Mouse (Mus musculus) naive thymus-derived CD4-positive, alpha-beta T cell, adult 2 months (primary cell): ENCODE results near the gene Dip2b.

Experiments
- DNase-seq: peaks from one replicate; pipeline ENCODE4 v3.0.0-alpha.2; 2011; ENCODE audit warnings: low read depth

The Dip2b gene

GRCm38 (mm10) chr15:100038470-100038971 lies at the start of gene Dip2b:
TSS of gene Dip2b (plus strand) at chr15:100038664.
- peak; percentile 98 for DNase-seq

DNA sequence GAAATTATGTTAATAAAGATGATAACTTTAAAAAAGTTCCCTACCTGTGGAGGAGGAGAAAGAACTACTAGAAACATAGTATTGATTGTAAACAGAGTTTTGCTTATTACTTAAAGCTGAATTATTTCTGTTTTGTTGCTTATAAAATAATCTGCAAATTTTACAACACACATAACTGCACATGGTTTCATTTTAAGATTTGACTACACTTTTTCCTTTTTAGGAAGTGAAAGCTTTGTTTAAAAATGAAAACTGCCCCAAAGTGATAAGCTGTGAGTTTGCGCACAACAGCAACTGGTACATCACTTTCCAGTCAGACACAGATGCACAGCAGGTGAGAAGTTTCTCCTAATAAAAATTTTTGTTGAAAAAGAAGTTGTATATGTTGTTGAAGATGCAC lies 45.4 kb upstream of the Dip2b start:
- no peak for DNase-seq

DNA sequence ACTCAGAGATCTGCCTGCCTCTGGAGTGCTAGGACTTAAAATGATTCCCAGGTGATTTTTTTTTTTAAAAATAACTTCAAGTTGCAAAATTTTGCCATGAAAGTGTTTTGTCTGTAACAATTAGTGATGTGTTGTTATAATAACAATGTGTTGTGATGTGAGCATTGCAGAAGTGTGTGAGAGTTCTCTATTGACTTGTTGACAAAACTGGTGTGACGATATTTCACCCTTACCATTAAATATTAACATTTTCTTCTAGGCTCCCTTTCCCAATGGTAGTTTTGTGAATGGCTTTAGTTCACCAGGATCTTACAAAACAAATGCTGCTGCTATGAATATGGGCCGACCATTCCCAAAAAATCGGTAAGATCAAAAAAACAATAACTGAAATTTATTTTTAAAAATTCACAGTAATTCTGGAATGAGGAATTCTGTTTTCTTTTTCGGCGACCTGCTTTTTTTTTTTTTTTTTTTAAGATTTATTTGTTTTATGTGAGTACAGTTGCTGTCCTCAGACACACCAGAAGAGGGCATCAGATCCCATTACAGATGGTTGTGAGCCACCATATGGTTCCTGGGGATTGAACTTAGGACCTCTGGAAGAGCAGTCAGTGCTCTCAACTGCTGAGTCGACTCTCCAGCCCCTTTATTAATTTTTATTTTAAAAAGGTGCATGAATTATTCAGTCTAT lies 41.2 kb upstream of the Dip2b start:
- no peak for DNase-seq

DNA sequence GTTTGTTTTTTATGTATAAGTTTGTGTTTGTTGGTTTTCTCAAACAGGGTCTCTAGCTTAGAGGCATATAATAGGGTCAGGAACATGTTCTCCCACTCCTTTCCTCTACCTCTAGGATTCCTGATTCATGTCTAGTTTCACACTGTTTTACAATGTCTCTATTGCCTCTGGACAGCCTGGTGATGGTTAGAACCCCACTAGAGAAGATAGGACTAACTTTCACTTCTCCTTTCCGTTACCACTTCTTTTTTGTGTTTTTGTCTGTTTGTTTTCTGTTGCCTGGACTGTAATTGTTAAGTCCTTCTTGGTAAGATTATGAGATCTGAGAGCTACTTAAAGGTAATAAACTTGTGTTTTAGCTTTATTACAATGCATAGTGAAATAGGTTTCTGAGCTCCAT lies 39.1 kb upstream of the Dip2b start:
- no peak for DNase-seq

DNA sequence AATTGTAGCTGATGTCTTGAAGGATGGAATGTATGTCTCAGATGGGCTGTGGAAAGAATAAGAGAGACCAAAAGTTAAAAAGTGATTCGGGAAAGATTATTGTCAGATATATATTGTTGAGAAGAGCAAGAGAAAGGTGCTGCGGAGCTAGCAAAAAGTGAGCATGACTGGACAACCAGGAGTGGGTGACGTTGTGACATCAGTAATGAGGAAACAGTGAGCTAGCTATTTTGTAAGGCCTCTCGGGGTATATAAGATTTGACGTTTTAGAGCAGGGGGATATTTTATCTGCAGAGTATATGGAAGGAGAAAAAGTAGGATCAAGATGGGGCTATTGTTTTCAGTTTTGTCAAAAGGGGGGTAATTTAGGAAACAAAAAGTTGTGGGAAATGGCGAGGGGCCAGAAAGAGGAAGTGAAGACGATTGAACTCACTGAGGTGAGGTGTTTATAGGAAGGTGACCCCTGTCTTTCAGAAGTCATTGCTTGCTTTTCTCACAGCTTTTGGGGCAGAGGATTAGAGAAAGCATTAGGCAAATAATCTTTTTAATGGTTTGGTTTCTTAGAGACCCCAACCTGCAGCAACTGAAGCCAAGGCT lies 33.7 kb upstream of the Dip2b start:
- DNase-seq, result no peak

DNA sequence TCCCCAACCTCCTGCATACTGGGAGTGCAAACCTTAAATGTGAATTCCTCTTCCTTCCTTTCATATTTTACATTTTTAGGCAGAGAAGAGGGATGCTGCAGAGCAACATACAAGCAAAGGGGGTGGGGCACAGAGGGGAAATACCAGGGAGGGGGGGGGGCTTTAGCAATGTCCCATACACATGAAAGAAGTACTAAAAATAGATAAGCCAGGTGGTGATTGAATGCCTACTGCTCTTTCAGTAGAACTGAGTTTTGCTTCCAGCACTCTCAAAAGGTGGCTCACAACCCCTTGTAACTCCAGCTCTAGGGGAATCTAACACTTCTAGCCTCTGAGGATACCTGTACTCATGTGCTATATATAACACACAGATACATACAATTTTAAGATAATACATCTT lies 32.3 kb upstream of the Dip2b start:
- DNase-seq, result no peak

GRCm38 (mm10) chr15:100018280-100018899 lies 20.1 kb upstream of the Dip2b start:
- no peak for DNase-seq

- no peak for DNase-seq
Observed at GRCm38 (mm10) chr15:100021175-100021574, 17.3 kb upstream of the Dip2b start.

GRCm38 (mm10) chr15:100022923-100023322 lies 15.5 kb upstream of the Dip2b start:
- DNase-seq, result peak; percentile 69

GRCm38 (mm10) chr15:100025076-100025834 lies 13.2 kb upstream of the Dip2b start:
- DNase-seq, result no peak

DNA sequence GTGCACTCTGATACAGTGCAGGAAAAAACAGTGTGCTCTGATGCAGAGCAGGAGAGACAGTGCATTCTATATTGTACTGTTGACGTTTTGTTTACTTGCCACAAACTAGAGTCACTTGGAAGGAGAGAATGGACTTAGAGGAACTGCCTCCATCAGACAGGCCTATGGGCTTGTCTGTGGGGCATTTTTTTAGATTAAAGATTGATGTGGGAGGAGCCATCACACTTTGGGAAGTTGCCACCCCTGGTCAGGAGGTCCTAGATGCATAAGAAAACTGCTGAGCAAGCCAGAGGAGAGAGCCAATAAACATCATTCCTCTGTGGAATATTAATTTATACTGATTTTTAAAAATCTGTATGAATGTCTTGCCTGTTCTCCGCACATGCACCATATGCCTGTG lies 10.3 kb upstream of the Dip2b start:
- no peak for DNase-seq

- DNase-seq, result no peak
Observed at GRCm38 (mm10) chr15:100029497-100029896, 9.0 kb upstream of the Dip2b start.

DNA sequence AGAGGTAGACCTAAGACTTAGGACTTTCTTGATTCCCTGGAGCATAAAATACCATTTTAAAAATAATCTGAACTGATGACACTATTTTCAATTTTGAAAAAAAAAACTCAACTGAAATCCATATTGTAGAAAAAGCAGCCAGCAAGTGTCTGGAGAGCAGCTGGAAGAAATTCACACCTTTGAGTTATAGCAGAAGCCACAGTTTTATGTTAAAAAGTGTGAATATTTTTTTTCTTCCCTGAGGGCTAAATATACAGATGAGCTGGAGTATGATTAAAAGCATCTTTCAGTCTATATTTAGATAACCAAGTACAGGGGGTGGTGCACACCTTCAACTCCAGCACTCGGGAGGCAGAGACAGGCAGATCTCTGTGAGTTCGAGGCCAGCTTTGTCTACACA lies 8.6 kb upstream of the Dip2b start:
- DNase-seq, result no peak

GRCm38 (mm10) chr15:100032546-100032945 lies 5.9 kb upstream of the Dip2b start:
- no peak for DNase-seq

GRCm38 (mm10) chr15:100039001-100039701 lies 687 bp downstream of the Dip2b start:
- DNase-seq, result peak; percentile 75

DNA sequence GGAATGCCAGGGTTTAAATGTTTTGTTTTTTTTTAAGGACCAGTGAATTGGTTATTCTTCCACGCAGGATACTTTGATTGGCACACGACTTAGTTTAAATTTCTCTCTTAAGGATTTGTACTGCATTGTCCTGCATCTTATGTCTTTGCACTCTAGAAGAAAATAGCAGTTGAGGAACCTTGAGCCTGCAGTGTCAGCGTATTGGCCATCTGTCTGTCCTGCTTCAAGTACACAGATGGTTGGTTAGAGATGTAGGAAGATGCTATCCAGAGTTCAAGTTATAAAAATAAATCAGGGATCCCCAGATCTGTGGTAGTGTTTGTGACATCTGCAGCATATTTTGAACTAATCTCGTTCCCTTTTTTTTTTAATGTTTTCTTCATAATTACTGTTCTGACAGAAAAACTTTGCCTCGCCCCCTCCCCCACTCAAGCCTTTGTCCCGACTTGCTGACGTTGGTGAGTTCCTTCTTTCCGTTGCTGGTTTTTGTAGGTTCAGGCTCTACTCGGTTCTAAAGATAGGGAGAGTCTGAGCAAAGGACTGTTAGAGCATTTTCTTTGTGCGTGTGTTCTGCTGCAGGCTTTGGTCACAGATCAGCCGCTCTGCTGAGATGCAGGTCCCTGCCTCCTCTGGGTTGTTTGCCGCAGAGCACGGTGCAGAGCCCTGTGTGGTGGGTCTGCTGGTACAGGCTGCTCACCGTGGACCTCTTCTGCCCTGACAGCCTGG lies 2.2 kb downstream of the Dip2b start:
- DNase-seq, result peak; percentile 61

DNA sequence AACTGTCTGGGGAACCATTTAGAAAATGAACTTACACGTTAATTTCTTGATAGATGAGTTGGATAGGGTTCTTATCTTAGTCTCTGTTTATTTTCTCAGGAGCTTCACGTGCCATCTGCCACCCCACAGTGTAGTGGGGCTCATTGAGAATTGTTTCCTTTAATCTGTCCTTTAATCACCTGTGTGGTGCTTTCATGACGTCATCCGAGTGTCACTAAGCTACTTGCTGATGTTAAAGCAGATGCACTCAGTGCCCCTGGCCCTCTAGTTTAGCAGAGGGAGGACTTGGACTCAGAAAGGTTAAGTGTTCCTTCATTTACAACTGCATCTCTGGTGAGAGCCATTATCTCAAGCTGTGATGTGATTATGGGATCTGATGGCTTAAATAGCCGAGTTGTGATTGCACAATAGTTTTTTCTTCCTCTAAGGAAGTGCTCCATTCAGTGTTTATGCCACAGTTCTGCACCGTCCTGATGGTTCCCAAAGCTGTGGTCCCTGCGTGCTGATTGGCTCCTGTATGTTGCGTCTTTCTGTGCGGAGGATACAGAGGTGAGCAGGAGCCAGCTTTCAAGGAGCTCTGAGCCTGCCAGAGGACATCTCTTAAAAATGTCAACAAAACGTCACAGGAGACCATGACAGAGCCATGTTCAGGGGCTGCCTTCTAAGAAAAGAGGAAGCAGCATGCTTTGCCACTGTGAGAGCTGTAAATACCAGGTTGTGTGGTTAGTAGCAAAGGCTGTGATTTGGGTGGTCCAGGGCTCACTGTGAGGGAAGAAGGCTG lies 3.0 kb downstream of the Dip2b start:
- DNase-seq, result peak; percentile 76

DNA sequence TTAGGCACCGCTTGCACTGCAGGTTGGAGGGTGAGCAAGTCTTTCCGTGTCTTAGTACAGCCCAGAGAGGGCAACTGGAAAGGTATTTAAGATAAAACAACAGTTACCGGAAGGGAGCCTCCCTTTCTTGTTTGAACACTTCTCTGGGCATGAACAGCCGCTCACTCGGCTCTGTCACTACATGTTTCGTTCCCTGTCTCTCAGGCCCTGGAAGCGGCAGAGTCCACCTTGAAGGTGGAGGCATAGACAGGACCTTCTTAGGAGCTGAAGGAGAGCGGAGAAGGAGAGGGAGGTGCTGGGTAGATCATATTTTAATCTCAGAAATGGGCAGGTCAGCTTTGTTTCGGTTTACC lies 3.6 kb downstream of the Dip2b start:
- no peak for DNase-seq

DNA sequence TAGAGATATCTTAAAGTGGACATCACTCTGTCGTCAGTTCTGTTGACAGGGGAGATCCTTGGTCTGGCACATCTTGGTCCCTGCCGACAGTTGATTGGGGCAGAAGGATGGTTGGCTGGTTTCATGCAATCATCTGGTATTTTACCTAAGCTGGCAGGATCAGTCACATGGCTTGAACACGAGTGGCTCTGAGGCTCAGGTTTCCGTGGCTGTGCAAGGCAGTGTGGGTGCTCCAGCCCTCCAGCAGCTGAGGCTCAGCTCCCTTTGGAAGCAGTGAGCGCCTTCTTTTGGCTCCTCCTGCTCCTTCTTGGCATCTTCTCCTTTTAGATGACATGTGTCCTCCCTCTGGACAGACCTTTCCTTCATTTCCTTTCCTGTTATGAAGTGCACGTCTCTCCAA lies 7.1 kb downstream of the Dip2b start:
- DNase-seq, result no peak

DNA sequence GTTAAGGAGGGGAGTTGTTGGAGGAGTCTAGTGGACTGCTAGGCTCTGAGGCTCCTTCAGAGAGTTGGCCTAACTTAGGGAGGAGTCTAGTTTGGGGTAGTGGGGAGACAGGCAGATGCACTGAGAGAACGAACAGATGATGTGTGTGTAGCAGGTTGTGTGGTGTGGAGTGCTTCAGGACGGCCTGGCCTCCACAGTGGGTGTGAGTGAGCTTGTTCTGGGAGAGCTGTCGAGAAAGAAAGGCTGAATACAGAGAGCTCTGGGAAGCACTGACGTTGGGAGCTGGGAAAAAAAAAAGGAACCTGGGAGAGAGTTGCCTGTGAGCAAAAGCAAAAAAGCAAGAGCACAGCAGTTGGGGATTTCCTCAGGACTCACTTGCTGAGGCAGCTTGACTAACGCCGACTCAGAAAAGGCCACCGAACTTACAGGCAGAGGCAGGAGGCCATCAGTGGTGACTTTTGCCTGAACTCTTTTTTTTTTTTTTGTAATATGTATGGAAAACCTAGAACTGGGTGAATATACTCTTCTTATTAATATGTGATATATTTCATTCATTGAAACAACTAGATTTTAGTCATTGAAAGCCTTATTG lies 11.1 kb downstream of the Dip2b start:
- DNase-seq, result no peak
